Mouse (Mus musculus): ENCODE results near the gene D930048N14Rik.

D930048N14Rik gene

GRCm38 (mm10) chr11:51707080-51707479, 56.3 kb downstream of the D930048N14Rik start:
- no peak for DNase-seq
